Mouse (Mus musculus): ENCODE measurements around the gene Npcd. TPM values are rescaled to one million over a fixed set of nuclear protein-coding genes. Genes with fewer than 3 reads are reported as not detected.

Gene Npcd
- polyA plus RNA-seq (2012; rRNA removed) = 1.4 and 1.7 TPM in 2 replicates

DNA sequence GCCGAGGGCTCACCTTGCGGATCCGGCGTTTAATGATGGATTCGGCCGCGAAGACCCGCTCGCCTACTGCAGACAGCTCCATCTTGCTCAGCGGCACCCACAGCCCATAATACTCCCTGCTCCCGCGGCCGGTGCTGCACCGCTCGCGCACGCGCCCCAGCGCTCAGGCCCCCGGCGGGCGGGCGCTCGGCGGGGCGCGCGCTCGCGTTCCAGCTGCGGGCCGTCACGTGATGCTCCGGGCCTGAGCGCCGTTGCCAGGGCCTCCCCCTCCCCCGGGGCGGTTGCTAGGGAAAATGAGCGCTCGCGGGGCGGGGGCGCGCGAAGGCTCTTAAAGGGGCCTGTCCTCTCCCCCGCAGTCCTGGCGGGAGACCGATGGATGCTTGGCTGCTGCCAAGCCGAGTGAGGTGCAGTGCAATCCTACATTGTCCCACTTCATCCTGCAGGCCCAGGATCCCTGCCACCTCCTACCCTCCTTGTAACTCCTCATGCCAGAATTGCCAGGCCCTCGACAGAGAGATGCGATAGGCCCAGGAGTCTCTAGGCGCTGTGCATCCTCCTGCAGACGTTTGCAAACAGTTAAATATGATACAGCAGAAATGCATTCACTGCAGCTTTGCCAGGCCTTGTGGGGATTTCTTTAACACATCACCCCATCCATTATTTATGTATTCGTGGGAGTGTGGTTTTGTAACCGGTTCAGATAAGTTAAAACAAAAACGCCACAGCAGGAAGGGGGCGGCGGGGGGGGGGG is at the start of gene Npcd, which contains the start of gene Cbx6:
Gene Npcd, minus strand, starts transcription at position 108 of the 751 bp plus-strand sequence.
Gene Cbx6, minus strand, starts transcription at position 559 of the 751 bp plus-strand sequence.

DNA sequence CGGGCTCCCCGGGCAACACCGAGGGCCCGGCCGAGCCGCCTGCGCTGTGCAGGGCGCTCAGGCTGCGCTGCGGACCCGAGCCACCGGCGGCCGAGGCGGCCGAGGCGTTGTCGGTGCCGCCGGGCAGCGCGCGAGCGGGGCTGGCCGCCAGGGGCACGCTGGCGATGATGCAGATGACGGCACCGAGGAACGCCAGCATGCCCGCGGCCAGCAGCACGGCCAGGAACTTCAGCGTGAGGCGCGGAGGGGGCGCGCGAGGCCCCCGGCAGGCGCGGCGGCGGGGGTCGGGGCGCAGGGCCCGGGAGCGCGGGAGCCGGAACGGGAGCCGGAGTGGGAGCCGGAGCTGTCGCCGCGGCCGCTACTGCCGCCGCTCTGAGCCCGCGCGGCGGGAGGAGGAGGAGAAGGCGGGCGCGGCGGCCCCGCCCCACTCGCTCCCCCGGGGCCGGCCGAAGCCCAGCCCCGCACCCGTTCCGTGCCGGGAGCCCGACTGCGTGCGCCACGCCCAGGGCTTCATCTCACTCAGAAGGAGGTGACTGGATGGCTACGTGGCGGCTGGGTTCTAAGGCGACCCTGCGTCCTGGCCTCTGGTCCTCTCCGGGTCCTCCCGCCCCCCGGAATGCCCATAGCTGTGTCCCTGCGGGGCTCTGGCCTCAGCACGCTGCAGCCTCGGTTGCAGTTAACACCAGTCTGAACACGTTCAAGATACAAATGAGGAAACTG is 29.5 kb downstream of the Npcd start, which contains the start of gene Nptxr:
Gene Nptxr, minus strand, starts transcription at position 415 of the 720 bp plus-strand sequence.

DNA sequence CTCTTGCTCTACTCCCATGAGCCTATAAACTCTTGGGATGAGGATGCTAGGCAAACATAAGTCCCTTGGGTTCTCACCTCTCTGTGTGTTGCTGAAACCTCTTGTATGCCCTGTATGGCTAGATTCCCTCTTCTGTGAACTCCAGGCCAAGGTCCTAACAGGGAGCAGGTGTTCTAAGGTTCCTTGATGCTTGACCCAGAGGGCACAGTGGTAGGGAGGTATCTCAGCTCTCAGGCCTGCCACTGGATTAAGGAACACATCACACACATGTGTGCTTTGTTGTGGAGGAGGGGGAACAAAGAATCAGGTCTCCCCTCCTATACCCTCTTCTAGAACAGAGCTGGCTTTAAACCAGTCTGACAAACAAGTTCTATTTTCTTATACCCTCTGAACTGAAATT is 56.3 kb downstream of the Npcd start, which contains the start of gene Dnal4:
Gene Dnal4, minus strand, starts transcription at position 101 of the 400 bp plus-strand sequence.

DNA sequence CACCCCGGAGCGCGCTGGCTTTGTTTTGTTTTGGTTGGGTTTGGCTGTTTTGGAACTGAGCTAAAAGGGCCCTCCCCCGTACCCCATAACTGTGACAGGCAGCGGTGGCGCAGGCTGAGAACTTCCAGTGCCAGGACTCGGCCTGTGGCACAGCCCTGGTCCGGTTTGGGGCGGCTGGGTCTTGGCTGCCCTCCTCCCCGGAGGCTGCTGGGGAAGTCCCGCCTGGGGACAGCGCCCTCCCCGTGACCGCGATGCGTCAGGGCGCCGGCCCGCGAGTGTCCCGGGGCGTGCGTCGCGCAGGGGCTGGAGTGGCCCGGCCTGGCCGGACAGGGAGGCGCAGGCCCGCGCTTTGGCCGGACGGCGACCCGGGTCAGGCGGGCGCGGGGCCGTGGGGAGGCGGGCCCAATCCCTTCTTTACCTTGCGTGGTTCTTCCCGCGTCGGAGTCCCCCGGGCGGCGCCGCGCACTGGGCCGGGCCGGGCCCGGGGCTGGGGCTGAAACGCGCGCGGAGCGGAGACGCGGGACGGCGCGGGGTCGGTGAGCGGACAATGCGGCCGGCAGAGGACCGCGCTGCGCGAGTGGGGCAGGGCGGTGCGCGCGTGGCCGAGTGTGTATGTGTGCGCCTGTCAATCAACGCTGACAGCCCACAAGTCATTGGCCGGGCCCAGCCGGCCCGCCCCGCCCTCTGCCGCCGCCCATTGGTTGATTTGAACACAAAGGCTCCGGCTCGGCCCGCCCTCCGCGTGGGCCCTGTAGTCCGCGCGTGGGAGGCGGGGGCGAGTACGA is 91.9 kb downstream of the Npcd start, which contains the start of gene Sun2:
Gene Sun2, minus strand, starts transcription at position 616 of the 785 bp plus-strand sequence.

Other genes with a start within 250 kb of the Npcd start
- 4.5 and 4.9 TPM in 2 replicates for gene Dmc1, start 229.1 kb downstream of the Npcd start, polyA plus RNA-seq (2012; rRNA removed)
- gene Fam227a, start 175.3 kb downstream of the Npcd start, polyA plus RNA-seq (2012; rRNA removed) = 28.3 and 30.0 TPM in 2 replicates
- 39.3 and 40.3 TPM in 2 replicates for gene Cby1, start 175.0 kb downstream of the Npcd start, polyA plus RNA-seq (2012; rRNA removed)
- gene Tomm22, start 163.4 kb downstream of the Npcd start, polyA plus RNA-seq (2012; rRNA removed) = 118 and 129 TPM in 2 replicates
- gene Josd1, start 146.3 kb downstream of the Npcd start, polyA plus RNA-seq (2012; rRNA removed) = 39.8 and 41.7 TPM in 2 replicates
- 33.6 and 39.4 TPM in 2 replicates for gene Gtpbp1, start 143.4 kb downstream of the Npcd start, polyA plus RNA-seq (2012; rRNA removed)
- 31.2 and 33.9 TPM in 2 replicates for gene Sun2, start 91.7 kb downstream of the Npcd start, polyA plus RNA-seq (2012; rRNA removed)
- gene Dnal4, start 56.4 kb downstream of the Npcd start, polyA plus RNA-seq (2012; rRNA removed) = 73.9 and 74.6 TPM in 2 replicates
- gene Nptxr, start 29.5 kb downstream of the Npcd start, polyA plus RNA-seq (2012; rRNA removed) = 51.4 and 51.5 TPM in 2 replicates
- gene Cbx6, start 451 bp upstream of the Npcd start, polyA plus RNA-seq (2012; rRNA removed) = 83.6 and 87.3 TPM in 2 replicates
- 5.1 and 5.2 TPM in 2 replicates for gene Apobec3, start 57.4 kb upstream of the Npcd start, polyA plus RNA-seq (2012; rRNA removed)
- 11.8 and 12.2 TPM in 2 replicates for gene Cbx7, start 136.9 kb upstream of the Npcd start, polyA plus RNA-seq (2012; rRNA removed)
- 15.5 and 16.1 TPM in 2 replicates for gene Pdgfb, start 180.7 kb upstream of the Npcd start, polyA plus RNA-seq (2012; rRNA removed)

All from central nervous system, embryonic 18 days (tissue).